In the genomic region with DNA sequence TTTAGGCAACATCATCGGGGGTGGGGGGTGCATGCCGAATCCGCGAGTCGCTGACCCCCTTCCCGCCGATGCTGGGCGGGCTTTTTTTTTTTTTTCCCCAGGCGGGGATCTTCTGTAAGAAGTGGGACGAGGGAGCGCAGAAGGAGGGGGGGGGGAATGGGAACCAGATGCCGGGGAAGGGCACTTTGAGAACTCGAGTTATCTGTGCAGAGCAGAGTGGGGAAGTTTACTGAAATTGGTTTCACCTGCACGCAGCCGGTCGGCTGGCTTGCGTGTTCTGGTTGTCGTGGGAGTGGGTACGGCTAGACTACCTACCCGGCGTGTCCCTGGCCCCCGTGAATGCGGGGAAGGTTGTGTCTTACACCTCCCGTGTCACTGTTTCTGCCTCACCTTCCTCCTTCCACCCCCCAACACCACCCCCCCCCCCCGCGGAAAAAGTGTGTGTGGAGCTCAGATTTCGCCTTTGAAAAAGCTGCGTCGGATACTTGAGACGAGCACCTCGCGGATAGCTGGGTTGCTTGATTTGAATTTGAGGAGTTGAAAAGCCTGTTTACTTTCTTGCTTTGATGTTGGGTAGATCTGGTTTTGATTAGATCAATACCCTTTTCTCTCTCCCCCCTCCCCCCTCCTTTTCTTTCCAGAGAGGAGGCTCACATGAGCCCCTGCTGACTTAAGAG, we compare ENCODE assay signal across 9 mouse cellular contexts. TPM values are rescaled to one million over a fixed set of nuclear protein-coding genes. Genes with fewer than 3 reads are reported as not detected.
DNase-seq lines count a peak whose midpoint lies in the region; ATAC-seq and TF ChIP-seq lines count a peak whose summit lies in the region.
"Had no signal": no experiment of that assay in that cellular context is flagged by ENCODE, and none has a peak within 500 bp of the region (broad histone marks: within the 10 kb centered on the region; RNA-seq: fewer than 3 reads in every experiment).

No protein-coding gene starts in this region.

- ATAC-seq in heart, embryonic 12.5 days (ENCODE audit: insufficient number of reproducible peaks, low FRiP score): no peak
- ATAC-seq in midbrain, embryonic 11.5 days (ENCODE audit: low FRiP score): no peak
- ATAC-seq in erythroid progenitor cell, adult 5-6 weeks (replicated peaks; ENCODE audit: low FRiP score, poor library complexity, severe bottlenecking): no peak

- under 1% methylated on average over 31 of the region's 32 CpGs for WGBS in heart, embryonic 12.5 days
- WGBS in midbrain, embryonic 11.5 days: under 1% methylated on average over 29 of the region's 32 CpGs

- peak overlapping the region; percentile 87 for H3K4me3 ChIP-seq in heart, embryonic 12.5 days
- H3K4me3 ChIP-seq in ES-E14 (ENCODE audit: insufficient read depth in 1 of 2, low read depth in 1 of 2, low read length in 2 of 2, poor library complexity in 1 of 2, severe bottlenecking in 1 of 2): peak overlapping the region; percentile 79 to 83
- peak overlapping the region; percentile 93 for H3K4me3 ChIP-seq in midbrain, embryonic 11.5 days (ENCODE audit: low read depth, low read length)

- DNase-seq in heart, adult 9 months (ENCODE audit: low spot score in 2 of 2): no peak
- no peak for DNase-seq in ES-E14 (ENCODE audit: low read depth, low spot score)
- DNase-seq in forelimb bud, embryonic 11.5 days (ENCODE audit: low read depth, low spot score): peak; percentile 83
- peak; percentile 92 for DNase-seq in midbrain, embryonic 11.5 days (ENCODE audit: low spot score, missing footprints)
- no peak for DNase-seq in urinary bladder, postnatal 10 days (ENCODE audit: low spot score)
- DNase-seq in natural killer cell, adult 2 months (ENCODE audit: low spot score in 2 of 2): no peak

- H3K27me3 ChIP-seq in heart, embryonic 12.5 days (replicated peaks): peaks cover 12% of the 10 kb centered on the region; the same call in 1 of the 2 replicates
- H3K27me3 ChIP-seq in midbrain, embryonic 11.5 days (ENCODE audit: control insufficient read depth, insufficient read depth, low read length): no peaks in the 10 kb centered on the region

- H3K4me1 ChIP-seq in heart, embryonic 12.5 days (replicated peaks): peaks cover 45% of the 10 kb centered on the region
- peaks cover 0 to 32% of the 10 kb centered on the region in 2 experiments; a peak in 1 of 4 replicates for H3K4me1 ChIP-seq in ES-E14 (ENCODE audit: control insufficient read depth in 2 of 2, insufficient read depth in 2 of 2, low read length in 2 of 2, poor library complexity in 1 of 2)
- H3K4me1 ChIP-seq in midbrain, embryonic 11.5 days (ENCODE audit: control insufficient read depth, insufficient read depth, low read length): peaks cover 60% of the 10 kb centered on the region

- H3K9ac ChIP-seq in heart, embryonic 12.5 days: peak overlapping the region; percentile 92
- H3K9ac ChIP-seq in ES-E14 (ENCODE audit: insufficient read depth, low read depth, low read length, poor library complexity, severe bottlenecking): peak overlapping the region; percentile 86; the same call in 1 of the 2 replicates
- peak overlapping the region; percentile 97 for H3K9ac ChIP-seq in midbrain, embryonic 11.5 days (ENCODE audit: low read length)

- H3K36me3 ChIP-seq in heart, embryonic 12.5 days: no peaks in the 10 kb centered on the region
- H3K36me3 ChIP-seq in ES-E14 (ENCODE audit: control insufficient read depth, insufficient read depth, low read length, poor library complexity, severe bottlenecking): peaks cover 16% of the 10 kb centered on the region; the same call in 1 of the 2 replicates
- no peaks in the 10 kb centered on the region for H3K36me3 ChIP-seq in midbrain, embryonic 11.5 days (ENCODE audit: control insufficient read depth, insufficient read depth, low read length)

- in situ Hi-C loops in ES-E14 (cut with MboI; ENCODE audit: low sequenced_read_pairs in 2 of 2, unreplicated experiment in 2 of 2): no loop called here

- no peaks in the 10 kb centered on the region for H3K9me3 ChIP-seq in heart, embryonic 12.5 days (replicated peaks)
- no peaks in the 10 kb centered on the region for H3K9me3 ChIP-seq in ES-E14 (ENCODE audit: control insufficient read depth, insufficient read depth, low read depth, low read length)
- no peaks in the 10 kb centered on the region for H3K9me3 ChIP-seq in midbrain, embryonic 11.5 days (ENCODE audit: control insufficient read depth, low read length)

- H3K27ac ChIP-seq in heart, embryonic 12.5 days (ENCODE audit: poor library complexity, severe bottlenecking): no peak overlapping the region
- H3K27ac ChIP-seq in ES-E14 (ENCODE audit: insufficient read depth, low read depth, low read length, poor library complexity, severe bottlenecking): no peak overlapping the region
- peak overlapping the region; percentile 100 for H3K27ac ChIP-seq in midbrain, embryonic 11.5 days (ENCODE audit: low read depth, low read length)

- peak overlapping the region; percentile 97 for H3K4me2 ChIP-seq in heart, embryonic 12.5 days
- peak overlapping the region; percentile 82 for H3K4me2 ChIP-seq in midbrain, embryonic 11.5 days

TF ChIP-seq in ES-E14, 5 proteins besides CTCF, POLR2A, EP300 and RAD21:
- no peak for TF ChIP-seq CHD2 (IDR thresholded peaks at IDR 0.05; ENCODE audit: low read depth, low read length)
- peak; percentile 43; the same call in 1 of the 2 replicates for TF ChIP-seq ZNF384 (IDR thresholded peaks at IDR 0.05; ENCODE audit: low read depth, low read length)

RNA-seq across cellular contexts. Expression of a gene that starts 2.5 kb away (rescaled TPM):
- polyA plus RNA-seq in heart, embryonic 12.5 days (2016; fragmentation: Nextera tagmentation; extraction: Ambion mirVana): 2.1 and 2.4 TPM in 2 replicates
- 7.7 and 12.3 TPM in 2 replicates for total RNA-seq in ES-E14 (2012; rRNA removed)
- polyA plus RNA-seq in midbrain, embryonic 11.5 days (2014; fragmentation: Nextera tagmentation; extraction: Ambion mirVana): 20.8 and 23.1 TPM in 2 replicates
- total RNA-seq in erythroid progenitor cell, adult 5-6 weeks (2015; ENCODE audit: low replicate concordance): 0.72 and 2.9 TPM in 2 replicates
- 0.77 TPM in 1 of 2 replicates, not detected in the other for total RNA-seq in erythroid progenitor cell, adult 5-6 weeks (2017; ENCODE audit: low replicate concordance)
- total RNA-seq: MEL had no signal

Comparison
In these comparisons a context has a peak if more than half of its experiments do, and no peak if none do; other contexts are left out.
1. DNase-seq: peak in forelimb bud, embryonic 11.5 days (single experiment) and midbrain, embryonic 11.5 days (single experiment); none in heart, adult 9 months (0 of 2), ES-E14 (single experiment), urinary bladder, postnatal 10 days (single experiment) and natural killer cell, adult 2 months (0 of 2).
2. Peak in every context shown above with its lines, with median percentiles within 50 percentile points of each other: H3K4me3 ChIP-seq and H3K9ac ChIP-seq.